Mouse (Mus musculus) hindbrain, embryonic 16.5 days (tissue): ENCODE measurements around the gene Ubiad1. TPM values are rescaled to one million over a fixed set of nuclear protein-coding genes. Genes with fewer than 3 reads are reported as not detected.

Experiments used
- ATAC-seq: fragments of 200-750 bp; cut with Nextera tagmentation; 2 replicates; pipeline ENCODE4 v1.8.0; 2017; ENCODE audit warnings: moderate TSS enrichment, moderate library complexity
- H3K27ac ChIP-seq: fragments of 300-500 bp; sonication (generic); 2 replicates; pipeline ENCODE4 v1.5.1; 2014; ENCODE audit warnings: low read depth, mild to moderate bottlenecking, control low read depth, low read length, moderate library complexity
- H3K27me3 ChIP-seq: fragments of 300-500 bp; sonication (generic); replicated peaks from 2 replicates; pipeline ENCODE4 v1.6.1; 2014; ENCODE audit warnings: low read length; ENCODE audit not compliant: control insufficient read depth, insufficient read depth
- H3K36me3 ChIP-seq: fragments of 300-500 bp; sonication (generic); 2 replicates; pipeline ENCODE4 v1.6.1; 2014; ENCODE audit warnings: mild to moderate bottlenecking, low read length, moderate library complexity, mixed read lengths; ENCODE audit not compliant: control insufficient read depth, insufficient read depth
- H3K4me1 ChIP-seq: fragments of 300-500 bp; sonication (generic); 2 replicates; pipeline ENCODE4 v1.6.1; 2014; ENCODE audit warnings: low read depth, low read length; ENCODE audit not compliant: control insufficient read depth, insufficient read depth
- H3K4me2 ChIP-seq: fragments of 300-500 bp; sonication (generic); 2 replicates; pipeline ENCODE4 v1.6.1; 2014; ENCODE audit warnings: mild to moderate bottlenecking, low read length, control low read depth, moderate library complexity
- H3K4me3 ChIP-seq: fragments of 300-500 bp; sonication (generic); 2 replicates; pipeline ENCODE4 v1.5.1; 2014; ENCODE audit warnings: mild to moderate bottlenecking, low read length, control low read depth, moderate library complexity
- H3K9ac ChIP-seq: fragments of 300-500 bp; sonication (generic); 2 replicates; pipeline ENCODE4 v1.6.1; 2014; ENCODE audit warnings: low read depth, mild to moderate bottlenecking, control low read depth, low read length, moderate library complexity
- H3K9me3 ChIP-seq: fragments of 300-500 bp; sonication (generic); 2 replicates; pipeline ENCODE4 v1.6.1; 2014; ENCODE audit warnings: mild to moderate bottlenecking, low read length, moderate library complexity; ENCODE audit not compliant: control insufficient read depth
- WGBS: fragments of 180-500 bp; shearing (Covaris S2); extraction: QIAGEN DNeasy Blood & Tissue Kit; methylation state at CpG from one replicate; pipeline ENCODE4 v1.1.7; 2014; 5-methylcytosine and 5-hydroxymethylcytosine counted together
- polyA plus RNA-seq: library from polyadenylated mRNA; unstranded; fragments of >200 nt; fragmentation: Nextera tagmentation; extraction: Ambion mirVana; gene quantifications from 2 replicates; pipeline ENCODE4 v1.2.1, GENCODE M21; 2015

The Ubiad1 gene
- polyA plus RNA-seq, 1 experiment from 2014 or later = 19.6 TPM

GRCm38 (mm10) chr4:148397531-148398287, 46.9 kb downstream of the Ubiad1 start:
- peak overlapping the region; percentile 40; the same call in 1 of the 2 replicates for H3K27ac ChIP-seq
- peaks cover 7% of the 10 kb centered on the region for H3K4me1 ChIP-seq
- H3K4me3 ChIP-seq = no peak overlapping the region
- WGBS = 35% methylated on average over 18 of the region's 18 CpGs
- H3K36me3 ChIP-seq = no peaks in the 10 kb centered on the region
- H3K27me3 ChIP-seq = no peaks in the 10 kb centered on the region
- peak; percentile 18; the same call in 1 of the 2 replicates for ATAC-seq
- H3K4me2 ChIP-seq = no peak overlapping the region
- peak overlapping the region; percentile 42; the same call in 1 of the 2 replicates for H3K9ac ChIP-seq
- H3K9me3 ChIP-seq = no peaks in the 10 kb centered on the region

- WGBS = 64% methylated on average over 4 of the region's 4 CpGs
- no peak overlapping the region for H3K4me3 ChIP-seq
- H3K27ac ChIP-seq = no peak overlapping the region
- no peak for ATAC-seq
- no peaks in the 10 kb centered on the region for H3K36me3 ChIP-seq
- H3K4me2 ChIP-seq = no peak overlapping the region
- peaks cover 11% of the 10 kb centered on the region for H3K4me1 ChIP-seq
- no peaks in the 10 kb centered on the region for H3K27me3 ChIP-seq
- H3K9me3 ChIP-seq = no peaks in the 10 kb centered on the region
- H3K9ac ChIP-seq = no peak overlapping the region
Observed at GRCm38 (mm10) chr4:148397113-148397512, 47.5 kb downstream of the Ubiad1 start.

DNA sequence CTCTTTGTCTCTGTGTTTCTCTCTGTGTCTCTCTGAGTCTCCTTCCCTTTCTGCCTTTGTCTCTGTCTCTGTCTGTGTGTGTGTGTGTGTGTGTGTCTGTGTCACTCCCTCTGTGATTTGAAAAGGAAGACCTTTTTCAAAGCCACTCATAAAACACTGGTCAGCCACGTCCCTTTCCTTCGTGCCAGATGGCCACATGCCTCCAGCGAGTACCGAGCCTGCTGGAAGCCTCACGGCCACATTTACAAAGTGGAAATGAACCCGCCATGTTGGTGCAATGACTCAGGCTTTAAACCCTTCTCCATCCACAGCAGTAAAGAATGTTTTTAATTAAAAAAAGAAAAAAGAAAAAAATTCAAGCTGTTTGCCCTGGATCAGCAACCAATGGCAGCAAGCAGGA, 48.7 kb downstream of the Ubiad1 start:
- WGBS = 27% methylated on average over 6 of the region's 6 CpGs
- ATAC-seq = no peak
- H3K4me3 ChIP-seq = no peak overlapping the region
- H3K4me2 ChIP-seq = no peak overlapping the region
- no peaks in the 10 kb centered on the region for H3K36me3 ChIP-seq
- H3K27me3 ChIP-seq = no peaks in the 10 kb centered on the region
- no peak overlapping the region for H3K27ac ChIP-seq
- H3K9me3 ChIP-seq = no peaks in the 10 kb centered on the region
- H3K4me1 ChIP-seq = peaks cover 18% of the 10 kb centered on the region
- no peak overlapping the region for H3K9ac ChIP-seq

- WGBS = 46% methylated on average over 7 of the region's 7 CpGs
- Histone ChIP-seq H3K4me1 (peaks cover 18% of the 10 kb centered on the region), H3K4me2 (no peak overlapping the region)
Observed at GRCm38 (mm10) chr4:148395198-148395597, 49.4 kb downstream of the Ubiad1 start.

DNA sequence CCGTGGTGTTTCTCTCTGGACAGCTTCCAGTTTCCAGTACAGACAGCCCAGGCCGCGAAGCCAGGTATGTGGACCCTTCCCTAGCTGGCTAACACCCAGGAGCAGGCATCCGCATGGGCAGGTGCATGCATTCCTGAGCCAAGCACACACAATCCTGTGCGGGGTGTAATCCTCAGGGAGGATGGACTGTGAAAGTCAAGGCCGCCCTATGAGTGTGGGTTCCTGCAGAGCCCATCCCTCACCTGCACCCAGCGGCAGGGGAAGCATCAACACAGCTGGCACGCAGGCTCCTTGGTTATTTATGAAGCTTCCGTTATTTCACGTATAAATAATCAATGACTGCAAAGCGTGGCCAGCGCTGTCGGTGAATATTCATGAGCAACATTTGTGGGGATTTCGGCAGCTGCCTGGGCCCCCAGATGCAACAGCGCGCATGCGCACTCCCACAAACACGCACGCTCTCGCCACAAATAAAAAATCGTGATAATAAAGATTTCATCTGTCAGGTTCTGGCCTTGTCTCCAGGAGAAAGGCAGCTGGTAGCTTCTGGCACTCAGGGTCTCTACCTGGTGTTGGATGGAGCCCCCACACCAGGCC, 52.8 kb downstream of the Ubiad1 start:
- no peaks in the 10 kb centered on the region for H3K9me3 ChIP-seq
- H3K4me1 ChIP-seq = peaks cover 14% of the 10 kb centered on the region
- ATAC-seq = peak; percentile 46
- peak overlapping the region; percentile 47 for H3K9ac ChIP-seq
- H3K4me2 ChIP-seq = peak overlapping the region; percentile 32
- no peak overlapping the region for H3K4me3 ChIP-seq
- H3K27ac ChIP-seq = peak overlapping the region; percentile 40; the same call in 1 of the 2 replicates
- WGBS = 35% methylated on average over 21 of the region's 21 CpGs
- no peaks in the 10 kb centered on the region for H3K36me3 ChIP-seq
- no peaks in the 10 kb centered on the region for H3K27me3 ChIP-seq

More at GRCm38 (mm10) chr4:148395198-148395597, 49.4 kb downstream of the Ubiad1 start:
- H3K9me3 ChIP-seq = no peaks in the 10 kb centered on the region
- ATAC-seq = no peak
- no peak overlapping the region for H3K27ac ChIP-seq
- H3K36me3 ChIP-seq = no peaks in the 10 kb centered on the region
- no peak overlapping the region for H3K4me3 ChIP-seq
- H3K9ac ChIP-seq = no peak overlapping the region
- no peaks in the 10 kb centered on the region for H3K27me3 ChIP-seq

DNA sequence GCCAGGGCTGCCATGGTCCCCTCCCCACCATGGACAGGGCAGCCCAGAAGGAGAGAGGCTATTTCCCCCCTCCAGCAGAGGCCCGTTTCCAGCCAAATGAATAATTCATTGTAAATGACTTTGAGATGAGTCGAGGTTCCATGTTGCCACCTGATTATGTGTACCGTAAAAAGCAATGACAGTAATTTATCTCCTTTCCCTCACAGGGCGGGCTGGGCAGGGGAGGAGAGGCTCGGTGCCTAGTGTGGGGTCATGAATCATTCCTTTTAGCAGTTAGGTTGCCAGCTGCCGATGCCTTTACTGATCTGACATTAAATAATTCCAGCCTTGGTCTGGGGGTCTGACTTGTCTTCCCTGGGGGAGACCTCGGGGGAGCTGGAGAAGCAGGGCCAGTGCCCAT, 54.9 kb downstream of the Ubiad1 start:
- 0 out of 2 replicates have a peak, but pooled peaks have one; percentile 4 for ATAC-seq
- Histone ChIP-seq H3K27ac (no peak overlapping the region), H3K4me2 (no peak overlapping the region), H3K27me3 (no peaks in the 10 kb centered on the region), H3K9ac (no peak overlapping the region), H3K36me3 (no peaks in the 10 kb centered on the region), H3K4me1 (peaks cover 22% of the 10 kb centered on the region), H3K4me3 (no peak overlapping the region), H3K9me3 (no peaks in the 10 kb centered on the region)
- 28% methylated on average over 7 of the region's 7 CpGs for WGBS

DNA sequence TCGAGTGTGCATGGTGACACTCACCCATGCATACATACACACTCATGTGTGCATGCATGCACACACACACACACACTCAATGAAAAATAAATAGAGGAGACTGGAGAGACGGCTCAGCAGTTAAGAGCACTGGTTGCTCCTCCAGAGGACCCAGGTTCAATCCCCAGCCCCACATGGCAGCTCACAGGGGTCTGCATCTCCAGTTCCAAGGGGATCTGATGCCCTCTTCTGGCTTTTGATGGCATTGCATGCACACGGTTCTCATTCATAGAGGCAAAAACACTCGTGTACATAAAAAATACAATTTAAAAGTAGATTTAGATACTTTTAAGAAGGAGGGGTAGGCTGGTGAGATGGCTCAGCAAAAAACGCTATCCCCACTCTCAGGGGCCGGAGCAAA, 55.5 kb downstream of the Ubiad1 start:
- H3K4me3 ChIP-seq = no peak overlapping the region
- H3K9me3 ChIP-seq = no peaks in the 10 kb centered on the region
- ATAC-seq = no peak
- no peaks in the 10 kb centered on the region for H3K36me3 ChIP-seq
- no peak overlapping the region for H3K27ac ChIP-seq
- H3K4me2 ChIP-seq = no peak overlapping the region
- no peak overlapping the region for H3K9ac ChIP-seq
- WGBS = 69% methylated on average over 6 of the region's 6 CpGs
- H3K27me3 ChIP-seq = no peaks in the 10 kb centered on the region
- peaks cover 28% of the 10 kb centered on the region for H3K4me1 ChIP-seq

DNA sequence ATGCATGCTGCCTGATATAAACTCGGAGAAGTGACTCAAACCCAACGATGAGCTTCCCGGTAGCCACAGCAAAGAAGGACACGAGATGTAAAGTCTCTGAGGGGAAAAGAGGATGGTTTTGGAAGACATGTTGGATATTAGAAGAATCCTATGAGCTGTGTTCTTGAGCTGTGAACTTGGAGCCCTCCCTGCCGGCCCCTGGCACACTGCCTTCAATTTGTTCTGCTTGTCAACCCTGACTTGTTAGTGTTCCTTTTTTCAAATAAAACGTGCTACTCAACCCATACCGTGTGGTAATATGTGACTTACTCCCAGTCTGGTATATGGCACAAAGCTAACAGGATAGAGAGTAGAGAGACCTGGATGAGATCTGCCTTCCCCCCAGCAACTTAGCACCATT, 59.3 kb downstream of the Ubiad1 start:
- ATAC-seq = no peak
- H3K4me3 ChIP-seq = no peak overlapping the region
- H3K4me1 ChIP-seq = peaks cover 20% of the 10 kb centered on the region
- H3K9me3 ChIP-seq = peaks cover 3% of the 10 kb centered on the region; the same call in 1 of the 2 replicates
- no peak overlapping the region for H3K4me2 ChIP-seq
- no peaks in the 10 kb centered on the region for H3K27me3 ChIP-seq
- 42% methylated on average over 7 of the region's 7 CpGs for WGBS
- H3K27ac ChIP-seq = peak overlapping the region; percentile 76
- H3K36me3 ChIP-seq = no peaks in the 10 kb centered on the region
- no peak overlapping the region for H3K9ac ChIP-seq
